Mouse (Mus musculus) forebrain, embryonic 14.5 days (tissue): ENCODE measurements around the gene Olfr520. TPM values are rescaled to one million over a fixed set of nuclear protein-coding genes. Genes with fewer than 3 reads are reported as not detected.
"Not testable (repeated sequence)": the region's sequence is repeated elsewhere in the genome, so short reads cannot be mapped to it uniquely, and the experiment has no call there.

Experiments
- ATAC-seq: fragments of 200-750 bp; cut with Nextera tagmentation; 2 replicates; pipeline ENCODE4 v1.8.0; 2017; ENCODE audit warnings: mild to moderate bottlenecking, moderate library complexity
- DNase-seq: peaks from one replicate; pipeline ENCODE4 v3.0.0-alpha.2; 2015; ENCODE audit warnings: low spot score
- H3K27ac ChIP-seq: fragments of 300-500 bp; sonication (generic); 2 replicates; pipeline ENCODE4 v1.5.1; 2014; ENCODE audit warnings: low read depth, mild to moderate bottlenecking, control low read depth, low read length, moderate library complexity
- H3K27me3 ChIP-seq: fragments of 300-500 bp; sonication (generic); replicated peaks from 2 replicates; pipeline ENCODE4 v1.6.1; 2014; ENCODE audit warnings: low read length, control low read depth, mixed read lengths; ENCODE audit not compliant: control insufficient read depth, insufficient read depth
- H3K36me3 ChIP-seq: fragments of 300-500 bp; sonication (generic); 2 replicates; pipeline ENCODE4 v1.6.1; 2014; ENCODE audit warnings: low read length, control low read depth; ENCODE audit not compliant: control insufficient read depth, insufficient read depth
- H3K4me1 ChIP-seq: fragments of 300-500 bp; sonication (generic); 2 replicates; pipeline ENCODE4 v1.6.1; 2014; ENCODE audit warnings: antibody characterized with exemption, low read length, control low read depth; ENCODE audit not compliant: control insufficient read depth, insufficient read depth
- H3K4me2 ChIP-seq: fragments of 300-500 bp; sonication (generic); 2 replicates; pipeline ENCODE4 v1.6.1; 2014; ENCODE audit warnings: mild to moderate bottlenecking, control low read depth, low read length
- H3K4me3 ChIP-seq: fragments of 300-500 bp; sonication (generic); 2 replicates; pipeline ENCODE4 v1.5.1; 2014; ENCODE audit warnings: low read depth, low read length, control low read depth
- H3K9ac ChIP-seq: fragments of 300-500 bp; sonication (generic); 2 replicates; pipeline ENCODE4 v1.6.1; 2014; ENCODE audit warnings: mild to moderate bottlenecking, low read length, control low read depth, moderate library complexity
- H3K9me3 ChIP-seq: fragments of 300-500 bp; sonication (generic); replicated peaks from 2 replicates; pipeline ENCODE4 v1.6.1; 2016; ENCODE audit warnings: low read length, control low read depth, mixed read lengths; ENCODE audit not compliant: control insufficient read depth
- WGBS: fragments of 180-500 bp; shearing (Covaris S2); extraction: QIAGEN DNeasy Blood & Tissue Kit; methylation state at CpG from one replicate; pipeline ENCODE4 v1.1.7; 2014; 5-methylcytosine and 5-hydroxymethylcytosine counted together
- polyA plus RNA-seq: library from polyadenylated mRNA; unstranded; fragments of >200 nt; fragmentation: Nextera tagmentation; extraction: Ambion mirVana; gene quantifications from 2 replicates; pipeline ENCODE4 v1.2.1, GENCODE M21; 2014

Gene Olfr520
- not detected in 2 replicates for polyA plus RNA-seq

- no peak within 1 kb of the TSS for H3K4me3 ChIP-seq
- H3K4me2 ChIP-seq = no peak within 1 kb of the TSS
- no peak within 1 kb of the TSS for H3K9ac ChIP-seq
- H3K27ac ChIP-seq = no peak within 1 kb of the TSS
- H3K4me1 ChIP-seq = no peaks in the 10 kb centered on the region
- H3K9me3 ChIP-seq = no peaks in the 10 kb centered on the region; the same call in 1 of the 2 replicates
- WGBS = 89% methylated on average over 2 of the region's 2 CpGs
- H3K36me3 ChIP-seq = no peaks in the 10 kb centered on the region
- ATAC-seq (no peak), DNase-seq (no peak)
- no peaks in the 10 kb centered on the region for H3K27me3 ChIP-seq
Measured at GRCm38 (mm10) chr7:99729973-99730372, at the start of gene Olfr520. Gene Olfr520 (plus strand): TSS chr7:99730273.

- no peak overlapping the region for H3K27ac ChIP-seq
- H3K4me1 ChIP-seq = no peaks in the 10 kb centered on the region
- H3K9ac ChIP-seq = no peak overlapping the region
- no peak overlapping the region for H3K4me2 ChIP-seq
- no peaks in the 10 kb centered on the region for H3K9me3 ChIP-seq
- no peaks in the 10 kb centered on the region for H3K27me3 ChIP-seq
- no peak overlapping the region for H3K4me3 ChIP-seq
- no peaks in the 10 kb centered on the region for H3K36me3 ChIP-seq
- DNase-seq (no peak), ATAC-seq (no peak)
- 88% methylated on average over 5 of the region's 5 CpGs for WGBS
Measured at GRCm38 (mm10) chr7:99680771-99681170, 49.3 kb upstream of the Olfr520 start.

- H3K27ac ChIP-seq = no peak overlapping the region
- H3K27me3 ChIP-seq = no peaks in the 10 kb centered on the region
- no peaks in the 10 kb centered on the region for H3K4me1 ChIP-seq
- no peak overlapping the region for H3K4me2 ChIP-seq
- H3K4me3 ChIP-seq = no peak overlapping the region
- no peaks in the 10 kb centered on the region for H3K36me3 ChIP-seq
- ATAC-seq (no peak), DNase-seq (no peak)
- no peak overlapping the region for H3K9ac ChIP-seq
- no peaks in the 10 kb centered on the region for H3K9me3 ChIP-seq
- WGBS = 44% methylated on average over 4 of the region's 4 CpGs
Measured at GRCm38 (mm10) chr7:99684086-99684485, 46.0 kb upstream of the Olfr520 start.

GRCm38 (mm10) chr7:99690819-99691218 lies 39.3 kb upstream of the Olfr520 start:
- no peak for DNase-seq
- no peak for ATAC-seq
- Histone ChIP-seq H3K27ac (no peak overlapping the region), H3K4me2 (no peak overlapping the region), H3K9ac (no peak overlapping the region), H3K27me3 (no peaks in the 10 kb centered on the region), H3K9me3 (no peaks in the 10 kb centered on the region), H3K4me1 (no peaks in the 10 kb centered on the region), H3K36me3 (no peaks in the 10 kb centered on the region), H3K4me3 (no peak overlapping the region)
- 79% methylated on average over 7 of the region's 7 CpGs for WGBS

GRCm38 (mm10) chr7:99692396-99692795 lies 37.7 kb upstream of the Olfr520 start:
- Histone ChIP-seq H3K4me1 (no peaks in the 10 kb centered on the region), H3K4me2 (no peak overlapping the region), H3K9ac (no peak overlapping the region), H3K36me3 (no peaks in the 10 kb centered on the region), H3K9me3 (no peaks in the 10 kb centered on the region), H3K27me3 (no peaks in the 10 kb centered on the region), H3K4me3 (no peak overlapping the region), H3K27ac (no peak overlapping the region)
- DNase-seq (no peak), ATAC-seq (no peak)
- 44% methylated on average over 3 of the region's 3 CpGs for WGBS

- no peak overlapping the region for H3K4me3 ChIP-seq
- WGBS = 95% methylated on average over 3 of the region's 3 CpGs
- H3K9ac ChIP-seq = no peak overlapping the region
- DNase-seq = no peak
- ATAC-seq = no peak
- H3K9me3 ChIP-seq = no peaks in the 10 kb centered on the region
- H3K27me3 ChIP-seq = no peaks in the 10 kb centered on the region
- H3K36me3 ChIP-seq = no peaks in the 10 kb centered on the region
- H3K4me1 ChIP-seq = no peaks in the 10 kb centered on the region
- no peak overlapping the region for H3K27ac ChIP-seq
- no peak overlapping the region for H3K4me2 ChIP-seq
Measured at GRCm38 (mm10) chr7:99693387-99693786, 36.7 kb upstream of the Olfr520 start.

GRCm38 (mm10) chr7:99693976-99694375 lies 36.1 kb upstream of the Olfr520 start:
- no peak overlapping the region for H3K27ac ChIP-seq
- ATAC-seq (no peak), DNase-seq (no peak)
- no peaks in the 10 kb centered on the region for H3K36me3 ChIP-seq
- WGBS = 90% methylated on average over 3 of the region's 3 CpGs
- no peaks in the 10 kb centered on the region for H3K9me3 ChIP-seq
- H3K9ac ChIP-seq = no peak overlapping the region
- no peak overlapping the region for H3K4me3 ChIP-seq
- H3K4me2 ChIP-seq = no peak overlapping the region
- no peaks in the 10 kb centered on the region for H3K4me1 ChIP-seq
- no peaks in the 10 kb centered on the region for H3K27me3 ChIP-seq

- not testable (repeated sequence) for H3K9ac ChIP-seq, H3K4me2 ChIP-seq, H3K4me3 ChIP-seq, H3K36me3 ChIP-seq, H3K4me1 ChIP-seq, DNase-seq, H3K27me3 ChIP-seq, H3K9me3 ChIP-seq, ATAC-seq, H3K27ac ChIP-seq
- 85% methylated on average over 5 of the region's 5 CpGs for WGBS
Measured at GRCm38 (mm10) chr7:99694424-99694823, 35.6 kb upstream of the Olfr520 start.

GRCm38 (mm10) chr7:99695471-99696057 lies 34.5 kb upstream of the Olfr520 start:
- no peaks in the 10 kb centered on the region for H3K4me1 ChIP-seq
- no peaks in the 10 kb centered on the region for H3K36me3 ChIP-seq
- no peaks in the 10 kb centered on the region for H3K9me3 ChIP-seq
- WGBS = 86% methylated on average over 8 of the region's 8 CpGs
- H3K4me3 ChIP-seq = no peak overlapping the region
- H3K27ac ChIP-seq = no peak overlapping the region
- H3K4me2 ChIP-seq = no peak overlapping the region
- no peak for ATAC-seq
- no peak for DNase-seq
- no peaks in the 10 kb centered on the region for H3K27me3 ChIP-seq
- no peak overlapping the region for H3K9ac ChIP-seq
